Mouse (Mus musculus): ENCODE data around the gene Agmat. TPM values are rescaled to one million over a fixed set of nuclear protein-coding genes. Genes with fewer than 3 reads are reported as not detected.

Agmat gene
- polyA plus RNA-seq (2016; fragmentation: Nextera tagmentation; extraction: Ambion mirVana) = 16.0 and 16.3 TPM in 2 replicates

DNA sequence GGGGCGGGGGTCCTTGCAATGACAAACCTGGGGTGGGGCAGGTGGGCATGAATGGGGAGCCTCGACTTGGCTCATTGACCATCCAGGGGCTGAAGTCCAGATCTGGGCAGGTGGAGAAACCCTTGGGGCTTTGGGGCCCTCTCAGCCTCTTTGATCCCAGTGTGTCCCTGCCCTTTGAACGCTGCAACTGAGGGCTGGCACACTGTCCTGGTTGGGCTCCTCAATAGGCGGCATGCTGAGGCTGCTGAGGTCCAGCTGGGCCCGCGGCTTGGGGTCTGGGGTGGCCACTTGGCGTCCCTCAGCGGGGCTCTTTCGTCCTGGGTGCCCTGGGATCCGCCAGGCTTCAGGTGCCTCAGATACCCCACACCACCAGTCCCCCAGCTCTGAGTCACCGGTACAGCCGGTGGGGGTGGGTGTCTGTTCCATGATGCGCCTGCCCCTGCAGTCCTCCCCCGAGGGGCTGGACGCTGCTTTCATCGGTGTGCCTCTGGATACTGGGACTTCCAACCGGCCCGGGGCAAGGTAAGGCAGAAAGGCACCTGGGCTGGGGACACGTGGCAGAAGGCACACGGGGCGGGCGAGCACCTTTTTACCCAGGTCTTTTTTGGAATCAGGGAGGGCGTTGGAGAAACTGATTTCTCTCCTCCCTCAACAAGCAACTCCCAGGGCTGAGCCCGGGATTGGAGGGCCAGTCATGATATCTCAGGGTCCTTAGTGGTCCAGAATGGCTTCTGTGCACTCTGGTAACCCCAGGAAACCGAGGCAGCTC is at the start of gene Agmat:
TSS of gene Agmat (plus strand) at position 95 of the 769 bp plus-strand sequence.
- peaks cover 69% of the 10 kb centered on the region for H3K4me1 ChIP-seq
- ATAC-seq = no peak
- no peaks in the 10 kb centered on the region for H3K36me3 ChIP-seq
- H3K27ac ChIP-seq = peak within 1 kb of the TSS; percentile 64
- 27% methylated on average over 25 of the region's 25 CpGs for WGBS (ENCODE audit: insufficient replicate concordance)
- H3K9ac ChIP-seq = peak within 1 kb of the TSS; percentile 52
- no peaks in the 10 kb centered on the region for H3K9me3 ChIP-seq (replicated peaks)
- H3K27me3 ChIP-seq (replicated peaks) = peaks cover 9% of the 10 kb centered on the region; the same call in 1 of the 2 replicates
- peak within 1 kb of the TSS; percentile 41 for H3K4me2 ChIP-seq
- peak within 1 kb of the TSS; percentile 34 for H3K4me3 ChIP-seq

DNA sequence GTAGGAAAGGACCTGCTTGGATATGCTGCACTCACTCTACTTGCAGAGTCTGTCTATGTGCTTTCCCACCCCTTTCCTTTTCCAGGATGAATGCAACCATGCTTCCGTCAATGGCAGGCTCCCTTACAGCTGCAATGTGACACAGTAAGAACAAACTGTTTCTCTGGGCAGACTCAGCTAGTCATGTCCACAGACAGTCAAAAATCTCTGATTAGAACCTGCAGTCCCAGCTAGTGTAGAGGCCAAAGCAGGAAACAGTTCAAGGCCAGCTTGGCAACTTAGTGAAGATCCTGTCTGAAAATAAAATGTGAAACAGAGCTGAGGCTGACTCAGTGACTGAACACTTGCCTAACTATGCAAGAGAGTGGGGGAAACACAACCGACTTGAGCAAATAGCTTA is 41.8 kb upstream of the Agmat start:
- 86% methylated on average over 2 of the region's 2 CpGs for WGBS (ENCODE audit: insufficient replicate concordance)
- H3K27ac ChIP-seq = no peak overlapping the region
- H3K27me3 ChIP-seq (replicated peaks) = no peaks in the 10 kb centered on the region
- H3K9ac ChIP-seq = no peak overlapping the region
- H3K4me1 ChIP-seq = peaks cover 7% of the 10 kb centered on the region
- H3K4me3 ChIP-seq = no peak overlapping the region
- no peaks in the 10 kb centered on the region for H3K9me3 ChIP-seq (replicated peaks)
- ATAC-seq = no peak
- peaks cover 100% of the 10 kb centered on the region for H3K36me3 ChIP-seq
- H3K4me2 ChIP-seq = no peak overlapping the region

- Histone ChIP-seq H3K36me3 (peaks cover 100% of the 10 kb centered on the region), H3K27ac (no peak overlapping the region), H3K9me3 (replicated peaks) (no peaks in the 10 kb centered on the region), H3K4me2 (no peak overlapping the region), H3K4me3 (no peak overlapping the region), H3K27me3 (replicated peaks) (no peaks in the 10 kb centered on the region), H3K9ac (no peak overlapping the region), H3K4me1 (no peaks in the 10 kb centered on the region)
- 86% methylated on average over 4 of the region's 4 CpGs for WGBS (ENCODE audit: insufficient replicate concordance)
- no peak for ATAC-seq
Observed at GRCm38 (mm10) chr4:141705331-141705730, 41.1 kb upstream of the Agmat start.

- WGBS (ENCODE audit: insufficient replicate concordance) = 87% methylated on average over 7 of the region's 7 CpGs
- Histone ChIP-seq H3K27ac (no peak overlapping the region), H3K27me3 (replicated peaks) (no peaks in the 10 kb centered on the region), H3K4me2 (no peak overlapping the region), H3K9ac (no peak overlapping the region), H3K9me3 (replicated peaks) (no peaks in the 10 kb centered on the region), H3K4me3 (no peak overlapping the region), H3K36me3 (peaks cover 100% of the 10 kb centered on the region), H3K4me1 (0 out of 2 replicates have a peak, but pooled peaks cover 5% of the 10 kb centered on the region)
- no peak for ATAC-seq
Observed at GRCm38 (mm10) chr4:141708005-141708404, 38.5 kb upstream of the Agmat start.

DNA sequence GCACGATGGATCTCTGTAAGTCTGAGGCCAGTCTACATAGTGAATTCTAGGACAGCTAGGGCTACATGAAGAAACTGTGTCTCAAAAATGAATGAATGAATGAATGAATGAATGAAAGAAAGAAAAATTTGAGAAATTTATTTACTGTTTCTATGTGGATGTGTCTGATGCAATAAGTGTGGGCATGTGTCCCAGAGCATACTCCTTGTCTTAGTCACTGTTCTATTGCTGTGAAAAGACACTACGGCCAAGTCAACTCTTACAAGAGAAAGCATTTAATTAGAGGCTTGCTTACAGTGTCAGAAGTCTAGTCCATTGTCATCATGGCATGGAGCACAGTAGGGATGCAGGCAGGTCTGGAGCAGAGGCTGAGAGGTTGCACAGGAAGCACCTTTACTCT is 37.5 kb upstream of the Agmat start:
- no peaks in the 10 kb centered on the region for H3K27me3 ChIP-seq (replicated peaks)
- no peak overlapping the region for H3K9ac ChIP-seq
- H3K27ac ChIP-seq = no peak overlapping the region
- no peak overlapping the region for H3K4me3 ChIP-seq
- ATAC-seq = no peak
- 90% methylated on average over 2 of the region's 2 CpGs for WGBS (ENCODE audit: insufficient replicate concordance)
- H3K9me3 ChIP-seq (replicated peaks) = no peaks in the 10 kb centered on the region
- no peak overlapping the region for H3K4me2 ChIP-seq
- H3K4me1 ChIP-seq = 0 out of 2 replicates have a peak, but pooled peaks cover 14% of the 10 kb centered on the region
- H3K36me3 ChIP-seq = peaks cover 100% of the 10 kb centered on the region

- 88% methylated on average over 1 of the region's 1 CpGs for WGBS (ENCODE audit: insufficient replicate concordance)
- Histone ChIP-seq H3K27me3 (replicated peaks) (no peaks in the 10 kb centered on the region), H3K27ac (no peak overlapping the region), H3K4me3 (no peak overlapping the region), H3K9me3 (replicated peaks) (no peaks in the 10 kb centered on the region), H3K9ac (no peak overlapping the region), H3K36me3 (peaks cover 95% of the 10 kb centered on the region), H3K4me2 (no peak overlapping the region), H3K4me1 (peaks cover 34% of the 10 kb centered on the region)
- no peak for ATAC-seq
Observed at GRCm38 (mm10) chr4:141711250-141711649, 35.2 kb upstream of the Agmat start.

DNA sequence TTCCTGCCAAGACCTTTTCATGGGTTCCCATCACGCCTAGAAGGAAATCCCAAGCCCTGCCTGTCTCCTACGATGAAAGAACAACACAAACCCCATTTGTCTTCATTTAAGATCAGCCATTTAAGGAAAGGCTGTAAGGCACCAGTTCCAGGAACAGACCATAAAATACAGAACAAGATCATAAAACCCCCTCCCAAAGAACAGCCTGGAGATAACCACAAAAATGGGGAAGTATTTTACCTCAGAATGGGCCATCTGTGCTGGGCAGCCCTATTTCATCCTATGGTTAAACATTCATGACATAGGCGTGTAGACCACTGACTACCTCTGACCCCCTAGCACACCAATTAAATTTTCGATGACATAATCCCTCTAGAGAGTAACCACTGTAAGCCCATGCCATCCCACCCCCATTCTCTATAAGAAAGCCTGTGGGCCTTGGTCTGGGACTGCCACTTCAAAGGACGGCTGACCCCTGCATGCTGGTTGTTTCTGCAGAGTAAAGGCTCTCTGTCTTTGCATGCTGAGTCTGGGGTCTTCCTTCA is 32.8 kb upstream of the Agmat start:
- peaks cover 56% of the 10 kb centered on the region for H3K4me1 ChIP-seq
- peaks cover 90% of the 10 kb centered on the region for H3K36me3 ChIP-seq
- no peaks in the 10 kb centered on the region for H3K9me3 ChIP-seq (replicated peaks)
- no peak overlapping the region for H3K4me2 ChIP-seq
- no peak for ATAC-seq
- H3K4me3 ChIP-seq = no peak overlapping the region
- no peaks in the 10 kb centered on the region for H3K27me3 ChIP-seq (replicated peaks)
- H3K27ac ChIP-seq = no peak overlapping the region; the same call in 1 of the 2 replicates
- no peak overlapping the region for H3K9ac ChIP-seq
- WGBS (ENCODE audit: insufficient replicate concordance) = 57% methylated on average over 5 of the region's 5 CpGs

DNA sequence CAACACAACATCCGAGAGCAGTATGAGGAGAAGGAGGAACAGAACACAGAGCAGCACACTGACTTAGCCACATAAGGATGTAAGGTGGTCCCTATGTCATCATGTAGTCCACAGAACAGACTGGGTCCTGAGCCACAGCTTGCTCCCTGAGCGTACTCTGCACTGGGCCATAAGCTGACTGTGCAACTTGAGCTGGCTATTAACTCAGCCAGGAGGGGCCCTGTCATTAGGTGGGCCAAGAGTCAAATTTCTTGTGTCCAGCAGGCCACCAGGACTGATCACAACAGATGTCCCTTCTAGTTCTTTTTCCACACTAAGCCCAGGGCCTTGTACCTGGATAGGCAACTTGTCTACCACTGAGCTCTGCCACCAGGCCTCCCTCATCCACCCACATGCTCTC is 31.4 kb upstream of the Agmat start:
- H3K27me3 ChIP-seq (replicated peaks) = no peaks in the 10 kb centered on the region
- H3K4me3 ChIP-seq = no peak overlapping the region
- WGBS (ENCODE audit: insufficient replicate concordance) = 81% methylated on average over 2 of the region's 2 CpGs
- no peak overlapping the region for H3K4me2 ChIP-seq
- no peak overlapping the region for H3K9ac ChIP-seq
- H3K36me3 ChIP-seq = peaks cover 85% of the 10 kb centered on the region
- peak; percentile 31; the same call in 1 of the 2 replicates for ATAC-seq
- peaks cover 69% of the 10 kb centered on the region for H3K4me1 ChIP-seq
- H3K27ac ChIP-seq = peak overlapping the region; percentile 11; the same call in 1 of the 2 replicates
- peaks cover under 1% of the 10 kb centered on the region; the same call in 1 of the 2 replicates for H3K9me3 ChIP-seq (replicated peaks)

- H3K27ac ChIP-seq = no peak overlapping the region
- peaks cover 87% of the 10 kb centered on the region for H3K4me1 ChIP-seq
Observed at GRCm38 (mm10) chr4:141717633-141718032, 28.8 kb upstream of the Agmat start.

DNA sequence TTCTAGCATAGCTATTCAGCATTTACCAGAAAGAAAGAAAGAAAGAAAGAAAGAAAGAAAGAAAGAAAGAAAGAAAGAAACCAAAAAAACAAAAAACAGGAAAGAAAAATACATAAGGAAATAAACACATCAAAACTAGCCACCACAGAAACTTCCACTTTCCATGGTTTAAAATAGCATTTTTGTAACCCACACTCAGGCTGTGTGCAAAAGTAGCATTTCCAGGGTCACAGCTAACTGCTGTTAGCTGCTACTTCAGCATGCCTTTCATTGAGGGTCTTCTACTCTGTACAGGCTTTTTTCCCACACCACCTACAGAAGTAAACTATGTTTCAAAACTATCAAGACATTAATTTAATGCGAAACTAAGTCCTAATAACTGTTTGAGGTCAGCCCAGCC is 27.2 kb upstream of the Agmat start:
- Histone ChIP-seq H3K4me2 (peak overlapping the region; percentile 1; the same call in 1 of the 2 replicates), H3K4me3 (no peak overlapping the region), H3K36me3 (peaks cover 57% of the 10 kb centered on the region)

More at GRCm38 (mm10) chr4:141717633-141718032, 28.8 kb upstream of the Agmat start:
- Histone ChIP-seq H3K4me2 (no peak overlapping the region), H3K9me3 (replicated peaks) (peaks cover 5% of the 10 kb centered on the region; the same call in 1 of the 2 replicates), H3K4me3 (no peak overlapping the region), H3K36me3 (peaks cover 74% of the 10 kb centered on the region), H3K27me3 (replicated peaks) (no peaks in the 10 kb centered on the region), H3K9ac (no peak overlapping the region)
- 70% methylated on average over 4 of the region's 4 CpGs for WGBS (ENCODE audit: insufficient replicate concordance)
- no peak for ATAC-seq

GRCm38 (mm10) chr4:141720761-141721523 is 25.5 kb upstream of the Agmat start:
- H3K27me3 ChIP-seq (replicated peaks) = no peaks in the 10 kb centered on the region
- ATAC-seq = no peak
- H3K27ac ChIP-seq = peak overlapping the region; percentile 96
- peaks cover 85% of the 10 kb centered on the region for H3K4me1 ChIP-seq
- WGBS (ENCODE audit: insufficient replicate concordance) = 71% methylated on average over 6 of the region's 6 CpGs
- peaks cover 5% of the 10 kb centered on the region; the same call in 1 of the 2 replicates for H3K9me3 ChIP-seq (replicated peaks)
- peaks cover 45% of the 10 kb centered on the region for H3K36me3 ChIP-seq
- peak overlapping the region; percentile 96 for H3K4me3 ChIP-seq
- peak overlapping the region; percentile 93 for H3K4me2 ChIP-seq
- H3K9ac ChIP-seq = peak overlapping the region; percentile 99

More for the DNA sequence above, 27.2 kb upstream of the Agmat start:
- Histone ChIP-seq H3K27ac (0 out of 2 replicates have a peak overlapping the region, but pooled peaks have one; percentile 4), H3K9me3 (replicated peaks) (peaks cover 5% of the 10 kb centered on the region; the same call in 1 of the 2 replicates), H3K4me1 (peaks cover 83% of the 10 kb centered on the region), H3K9ac (no peak overlapping the region), H3K27me3 (replicated peaks) (no peaks in the 10 kb centered on the region)
- ATAC-seq = no peak
- WGBS (ENCODE audit: insufficient replicate concordance) = 74% methylated on average over 1 of the region's 1 CpGs

All from liver, embryonic 12.5 days (tissue).